In genomic region chr1:60667873-60668616, GRCm38 (mm10) we compare ENCODE assay signal across 8 mouse cellular contexts. TPM values are rescaled to one million over a fixed set of nuclear protein-coding genes. Genes with fewer than 3 reads are reported as not detected.
A peak's percentile ranks its signal among the peaks of the same experiment; 100 is the strongest.
DNase-seq lines count a peak whose midpoint lies in the region; ATAC-seq lines count a peak whose summit lies in the region.

No protein-coding gene starts in this region.

- no peak for ATAC-seq in liver, embryonic 12.5 days
- ATAC-seq in liver, embryonic 11.5 days (replicated peaks; ENCODE audit: low FRiP score) = no peak
- peak; percentile 45; the same call in 1 of the 2 replicates for ATAC-seq in intestine, embryonic 16.5 days
- ATAC-seq in limb, embryonic 13.5 days (ENCODE audit: low FRiP score, low read depth) = no peak
- ATAC-seq in neural tube, embryonic 15.5 days (ENCODE audit: low FRiP score) = peak; percentile 59; the same call in 1 of the 2 replicates

- no peak for DNase-seq in liver, embryonic 11.5 days (ENCODE audit: low spot score)
- peak; percentile 17 to 19 for DNase-seq in frontal cortex, postnatal 36 days (ENCODE audit: low spot score in 2 of 2)
- no peak for DNase-seq in thymus, postnatal 0 days (ENCODE audit: low spot score)
- no peak for DNase-seq in testis, postnatal 14 days (ENCODE audit: low spot score)

- no peaks in the 10 kb centered on the region for H3K27me3 ChIP-seq in liver, embryonic 12.5 days (replicated peaks)
- H3K27me3 ChIP-seq in liver, embryonic 11.5 days (replicated peaks; ENCODE audit: control insufficient read depth, insufficient read depth, low read length) = no peaks in the 10 kb centered on the region
- no peaks in the 10 kb centered on the region for H3K27me3 ChIP-seq in intestine, embryonic 16.5 days (replicated peaks; ENCODE audit: control insufficient read depth, insufficient read depth, low read length)
- H3K27me3 ChIP-seq in limb, embryonic 13.5 days = no peaks in the 10 kb centered on the region
- H3K27me3 ChIP-seq in neural tube, embryonic 15.5 days (replicated peaks) = no peaks in the 10 kb centered on the region

- H3K36me3 ChIP-seq in liver, embryonic 12.5 days = no peaks in the 10 kb centered on the region
- H3K36me3 ChIP-seq in liver, embryonic 11.5 days (ENCODE audit: control insufficient read depth, insufficient read depth, low read length) = no peaks in the 10 kb centered on the region
- H3K36me3 ChIP-seq in intestine, embryonic 16.5 days (ENCODE audit: control insufficient read depth, insufficient read depth, low read length) = no peaks in the 10 kb centered on the region
- H3K36me3 ChIP-seq in limb, embryonic 13.5 days = no peaks in the 10 kb centered on the region
- H3K36me3 ChIP-seq in neural tube, embryonic 15.5 days = no peaks in the 10 kb centered on the region

- H3K27ac ChIP-seq in liver, embryonic 12.5 days = peak overlapping the region; percentile 60; the same call in 1 of the 2 replicates
- no peak overlapping the region for H3K27ac ChIP-seq in liver, embryonic 11.5 days (ENCODE audit: low read depth, low read length)
- peak overlapping the region; percentile 44 for H3K27ac ChIP-seq in intestine, embryonic 16.5 days (ENCODE audit: low read length)
- H3K27ac ChIP-seq in limb, embryonic 13.5 days = no peak overlapping the region
- H3K27ac ChIP-seq in neural tube, embryonic 15.5 days (replicated peaks) = peak overlapping the region; percentile 70

- no peak overlapping the region for H3K4me2 ChIP-seq in liver, embryonic 12.5 days
- H3K4me2 ChIP-seq in liver, embryonic 11.5 days = no peak overlapping the region
- peak overlapping the region; percentile 37 for H3K4me2 ChIP-seq in intestine, embryonic 16.5 days (ENCODE audit: low read depth, low read length)
- peak overlapping the region; percentile 57 for H3K4me2 ChIP-seq in limb, embryonic 13.5 days (replicated peaks)
- H3K4me2 ChIP-seq in neural tube, embryonic 15.5 days = peak overlapping the region; percentile 44

- peaks cover 11% of the 10 kb centered on the region; the same call in 1 of the 2 replicates for H3K4me1 ChIP-seq in liver, embryonic 12.5 days
- no peaks in the 10 kb centered on the region for H3K4me1 ChIP-seq in liver, embryonic 11.5 days (replicated peaks; ENCODE audit: control insufficient read depth, insufficient read depth, low read length)
- H3K4me1 ChIP-seq in intestine, embryonic 16.5 days (ENCODE audit: control insufficient read depth, insufficient read depth, low read length) = 0 out of 2 replicates have a peak, but pooled peaks cover 6% of the 10 kb centered on the region
- H3K4me1 ChIP-seq in limb, embryonic 13.5 days = peaks cover 24% of the 10 kb centered on the region
- H3K4me1 ChIP-seq in neural tube, embryonic 15.5 days = peaks cover 12% of the 10 kb centered on the region; the same call in 1 of the 2 replicates

- H3K9me3 ChIP-seq in liver, embryonic 12.5 days (replicated peaks) = no peaks in the 10 kb centered on the region
- H3K9me3 ChIP-seq in liver, embryonic 11.5 days (ENCODE audit: control insufficient read depth, low read length) = no peaks in the 10 kb centered on the region
- H3K9me3 ChIP-seq in intestine, embryonic 16.5 days (ENCODE audit: control insufficient read depth, low read length) = no peaks in the 10 kb centered on the region
- no peaks in the 10 kb centered on the region for H3K9me3 ChIP-seq in limb, embryonic 13.5 days
- H3K9me3 ChIP-seq in neural tube, embryonic 15.5 days (replicated peaks) = no peaks in the 10 kb centered on the region

- no peak overlapping the region for H3K4me3 ChIP-seq in liver, embryonic 12.5 days
- H3K4me3 ChIP-seq in liver, embryonic 11.5 days (ENCODE audit: low read depth, low read length) = no peak overlapping the region
- H3K4me3 ChIP-seq in intestine, embryonic 16.5 days (ENCODE audit: low read length) = peak overlapping the region; percentile 16; the same call in 1 of the 2 replicates
- peak overlapping the region; percentile 19 for H3K4me3 ChIP-seq in limb, embryonic 13.5 days
- H3K4me3 ChIP-seq in neural tube, embryonic 15.5 days (replicated peaks) = peak overlapping the region; percentile 14

- WGBS in liver, embryonic 12.5 days (ENCODE audit: insufficient replicate concordance) = 70% methylated on average over 17 of the region's 17 CpGs
- 72% methylated on average over 17 of the region's 17 CpGs for WGBS in liver, embryonic 11.5 days
- WGBS in intestine, embryonic 16.5 days = 33% methylated on average over 17 of the region's 17 CpGs
- WGBS in limb, embryonic 13.5 days = 29% methylated on average over 17 of the region's 17 CpGs
- 22% methylated on average over 17 of the region's 17 CpGs for WGBS in neural tube, embryonic 15.5 days

- H3K9ac ChIP-seq in liver, embryonic 12.5 days = no peak overlapping the region
- no peak overlapping the region for H3K9ac ChIP-seq in liver, embryonic 11.5 days (ENCODE audit: low read depth, low read length)
- H3K9ac ChIP-seq in intestine, embryonic 16.5 days (ENCODE audit: low read depth, low read length) = peak overlapping the region; percentile 1; the same call in 1 of the 2 replicates
- 0 out of 2 replicates have a peak overlapping the region, but pooled peaks have one; percentile 50 for H3K9ac ChIP-seq in limb, embryonic 13.5 days
- peak overlapping the region; percentile 12; the same call in 1 of the 2 replicates for H3K9ac ChIP-seq in neural tube, embryonic 15.5 days (replicated peaks)

RNA-seq across cellular contexts. Expression of gene Cd28, which starts 48.6 kb away (rescaled TPM):
- polyA plus RNA-seq in liver, embryonic 12.5 days (2016; fragmentation: Nextera tagmentation; extraction: Ambion mirVana) = 0.04 and 0.12 TPM in 2 replicates
- 0.15 and 0.25 TPM in 2 replicates for polyA plus RNA-seq in liver, embryonic 11.5 days (2014; fragmentation: Nextera tagmentation; extraction: Ambion mirVana)
- polyA plus RNA-seq in intestine, embryonic 16.5 days (2015; fragmentation: Nextera tagmentation; extraction: Ambion mirVana) = 0.07 and 0.33 TPM in 2 replicates
- polyA plus RNA-seq in limb, embryonic 13.5 days (2015; fragmentation: Nextera tagmentation; extraction: Ambion mirVana) = 0.23 and 0.29 TPM in 2 replicates
- polyA plus RNA-seq in neural tube, embryonic 15.5 days (2015; fragmentation: Nextera tagmentation; extraction: Ambion mirVana) = 0.18 and 1.2 TPM in 2 replicates
- polyA plus RNA-seq in thymus, postnatal 0 days (2015; fragmentation: Nextera tagmentation; extraction: Ambion mirVana) = 94.5 and 103 TPM in 2 replicates

Comparison
In these comparisons a context has a peak if more than half of its experiments do, and no peak if none do; other contexts are left out.
1. H3K27ac ChIP-seq: peak in liver, embryonic 12.5 days (single experiment), intestine, embryonic 16.5 days (single experiment) and neural tube, embryonic 15.5 days (single experiment); none in liver, embryonic 11.5 days (single experiment) and limb, embryonic 13.5 days (single experiment).
2. ATAC-seq: peak in intestine, embryonic 16.5 days (single experiment) and neural tube, embryonic 15.5 days (single experiment); none in liver, embryonic 12.5 days (single experiment), liver, embryonic 11.5 days (single experiment) and limb, embryonic 13.5 days (single experiment).
3. H3K4me2 ChIP-seq: peak in intestine, embryonic 16.5 days (single experiment), limb, embryonic 13.5 days (single experiment) and neural tube, embryonic 15.5 days (single experiment); none in liver, embryonic 12.5 days (single experiment) and liver, embryonic 11.5 days (single experiment).
4. H3K4me3 ChIP-seq: peak in intestine, embryonic 16.5 days (single experiment), limb, embryonic 13.5 days (single experiment) and neural tube, embryonic 15.5 days (single experiment); none in liver, embryonic 12.5 days (single experiment) and liver, embryonic 11.5 days (single experiment).
5. H3K9ac ChIP-seq: peak in intestine, embryonic 16.5 days (single experiment), limb, embryonic 13.5 days (single experiment) and neural tube, embryonic 15.5 days (single experiment); none in liver, embryonic 12.5 days (single experiment) and liver, embryonic 11.5 days (single experiment).
6. DNase-seq: peak in frontal cortex, postnatal 36 days (2 of 2); none in liver, embryonic 11.5 days (single experiment), thymus, postnatal 0 days (single experiment) and testis, postnatal 14 days (single experiment).
7. RNA of gene Cd28, which starts 48.6 kb away (polyA plus RNA-seq): 94.5 to 103 TPM in thymus, postnatal 0 days; 0.07 to 0.33 TPM in intestine, embryonic 16.5 days, 0.23 to 0.29 TPM in limb, embryonic 13.5 days, 0.18 to 1.2 TPM in neural tube, embryonic 15.5 days, 0.15 to 0.25 TPM in liver, embryonic 11.5 days and 0.04 to 0.12 TPM in liver, embryonic 12.5 days; every median in the first group is over 10 times any median in the second.